Mouse (Mus musculus): ENCODE data around the gene Otud7a.
"Not testable (repeated sequence)": the region's sequence is repeated elsewhere in the genome, so short reads cannot be mapped to it uniquely, and the experiment has no call there.

Gene Otud7a

DNA sequence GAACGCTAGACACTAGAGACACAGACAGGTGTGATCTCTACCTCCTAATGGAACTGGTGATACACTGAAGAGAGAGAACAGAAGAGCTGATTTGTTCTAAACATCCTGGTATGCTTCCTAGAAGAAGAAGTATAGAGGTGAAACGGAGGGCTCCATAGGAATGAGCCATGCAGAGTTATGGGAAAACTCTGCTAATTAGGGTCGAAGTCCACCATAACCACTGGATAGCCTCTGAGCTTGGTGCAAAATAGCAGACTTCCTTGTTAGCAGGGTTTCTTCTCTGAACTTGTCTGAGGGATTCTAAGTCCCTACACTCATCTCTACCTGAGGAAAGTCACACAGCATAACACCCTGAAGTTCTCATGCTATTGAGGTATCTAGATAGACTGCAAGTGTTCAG, 114.4 kb downstream of the Otud7a start:
- no peak for DNase-seq (ENCODE audit: low read depth, low spot score)

DNA sequence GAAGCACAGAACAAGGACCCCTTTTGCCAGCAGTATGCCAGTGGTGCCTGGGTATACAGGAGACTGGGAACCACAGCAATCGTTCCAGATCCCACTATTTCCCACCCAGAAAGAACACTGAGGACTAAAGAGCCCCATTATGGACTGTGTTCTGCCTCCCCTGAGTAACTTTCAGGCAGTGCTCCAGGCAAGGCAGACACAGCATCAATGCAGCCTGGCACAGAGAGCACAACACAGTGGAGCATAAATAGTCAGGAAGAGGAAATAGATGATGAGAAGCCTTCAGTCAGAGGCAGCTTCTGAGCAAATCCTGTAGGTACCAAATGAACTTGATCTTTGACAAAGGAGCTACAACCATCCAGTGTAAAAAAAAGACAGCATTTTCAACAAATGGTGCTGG, 115.1 kb downstream of the Otud7a start:
- no peak for DNase-seq (ENCODE audit: low read depth, low spot score)

DNA sequence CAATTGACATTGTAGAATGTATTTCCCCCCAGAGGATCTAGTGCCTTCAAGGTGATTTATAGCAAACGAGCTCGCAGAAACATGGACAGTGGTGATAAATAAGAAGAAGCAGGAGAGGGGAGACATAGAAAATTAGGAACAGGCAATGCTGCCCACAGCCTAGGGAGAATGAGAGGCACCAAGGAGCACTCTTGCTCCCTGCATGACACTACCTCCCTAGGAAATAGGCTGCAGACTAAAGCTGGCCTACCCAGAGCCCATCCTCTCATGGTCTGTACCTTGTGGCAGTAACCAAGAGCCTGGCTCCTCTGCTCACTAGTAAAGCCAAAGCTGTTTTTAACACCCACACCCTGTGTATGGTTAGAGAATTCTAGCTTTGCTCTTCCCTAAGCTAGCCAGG, 138.8 kb downstream of the Otud7a start:
- DNase-seq (ENCODE audit: low read depth, low spot score), result no peak

DNA sequence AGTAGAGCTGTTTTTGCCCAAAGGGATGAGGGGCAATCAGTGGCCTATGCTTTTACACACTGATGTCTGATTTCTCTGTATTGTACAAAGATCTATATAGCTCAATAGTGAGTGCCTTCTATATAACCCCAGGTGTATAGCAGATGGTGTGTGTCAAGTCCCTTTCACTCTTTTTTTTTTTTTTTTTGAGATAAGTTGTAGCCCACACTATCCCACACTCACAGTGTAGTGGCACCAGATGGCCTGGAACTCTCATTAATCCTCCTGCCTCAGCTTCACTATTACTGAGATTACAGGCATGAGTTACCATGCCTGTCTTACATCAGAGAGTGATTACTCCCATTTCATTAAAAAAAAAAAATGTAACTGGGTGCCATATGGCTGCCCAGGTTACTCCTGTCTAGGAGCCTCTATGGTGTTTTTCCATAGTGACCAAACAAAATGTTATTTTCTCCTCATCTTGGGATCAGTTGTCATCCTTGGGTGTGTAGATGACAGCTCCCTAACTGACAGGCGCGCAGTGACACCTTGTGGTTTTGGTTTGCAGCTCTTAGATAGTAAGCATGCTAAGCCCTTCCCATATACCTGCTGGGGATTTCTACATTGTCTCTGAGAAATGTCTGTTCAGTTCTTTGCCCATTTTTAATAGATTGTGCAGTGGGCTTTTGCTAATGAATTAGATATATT, 141.8 kb downstream of the Otud7a start:
- DNase-seq (ENCODE audit: low read depth, low spot score), result peak; percentile 45

DNA sequence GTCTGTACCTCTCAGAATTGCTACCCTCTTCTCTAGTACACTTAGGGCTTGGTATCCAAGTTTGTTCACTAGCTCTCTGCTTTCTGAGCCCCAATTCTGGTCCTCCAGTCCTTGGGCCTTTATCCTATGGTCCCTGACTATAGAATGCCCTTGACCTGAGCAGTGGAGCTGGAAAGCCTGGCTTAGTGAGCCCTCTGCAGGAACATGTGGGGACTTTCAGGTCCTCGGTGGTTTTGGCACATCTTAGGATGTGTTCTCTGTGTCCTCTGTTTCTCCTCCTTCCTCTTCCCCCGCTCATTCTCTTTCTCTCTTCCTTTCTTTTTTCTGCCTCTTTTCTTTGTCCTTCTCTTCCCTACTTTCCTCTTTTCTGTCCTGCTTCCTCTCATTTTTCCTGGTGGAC, 145.8 kb downstream of the Otud7a start:
- DNase-seq (ENCODE audit: low read depth, low spot score), result peak; percentile 25

DNA sequence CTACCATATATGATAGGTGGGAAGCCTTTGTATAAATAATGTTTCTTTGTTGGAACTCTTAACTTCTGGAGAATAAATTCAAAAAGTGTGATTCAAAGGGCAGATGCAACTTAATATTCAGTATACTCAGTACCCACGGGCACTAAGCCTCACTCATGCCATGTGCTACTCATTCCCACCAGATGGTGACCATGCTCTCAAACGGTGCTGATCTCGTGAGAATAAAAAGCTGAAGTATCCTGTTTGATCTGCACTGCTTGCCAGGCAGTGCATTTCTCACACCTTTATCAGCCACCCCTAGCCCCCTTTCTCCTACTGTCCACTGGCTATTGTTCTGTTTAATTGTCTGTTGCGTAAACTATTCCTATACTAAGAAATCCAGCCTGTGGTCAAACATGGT, 146.8 kb downstream of the Otud7a start:
- DNase-seq (ENCODE audit: low read depth, low spot score), result no peak

DNA sequence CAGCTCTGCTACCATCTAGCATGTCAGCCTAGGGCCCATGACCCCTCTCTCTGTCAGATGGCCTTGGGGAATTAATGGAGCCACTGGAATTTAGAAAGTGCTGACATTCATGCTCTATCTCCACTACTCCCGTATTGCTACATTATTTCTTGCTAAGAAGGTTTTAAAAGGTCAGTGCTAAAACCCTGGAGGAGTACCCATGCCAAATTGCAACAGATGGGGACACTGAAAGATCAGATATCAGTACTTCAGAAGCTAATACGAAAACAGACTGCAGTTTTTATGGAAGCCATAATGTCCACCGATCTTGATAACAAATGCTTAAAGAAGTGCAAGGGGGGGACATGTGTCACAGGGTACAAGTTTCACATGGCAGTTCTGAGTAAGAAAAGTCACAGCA, 147.5 kb downstream of the Otud7a start:
- DNase-seq (ENCODE audit: low read depth, low spot score), result no peak

DNA sequence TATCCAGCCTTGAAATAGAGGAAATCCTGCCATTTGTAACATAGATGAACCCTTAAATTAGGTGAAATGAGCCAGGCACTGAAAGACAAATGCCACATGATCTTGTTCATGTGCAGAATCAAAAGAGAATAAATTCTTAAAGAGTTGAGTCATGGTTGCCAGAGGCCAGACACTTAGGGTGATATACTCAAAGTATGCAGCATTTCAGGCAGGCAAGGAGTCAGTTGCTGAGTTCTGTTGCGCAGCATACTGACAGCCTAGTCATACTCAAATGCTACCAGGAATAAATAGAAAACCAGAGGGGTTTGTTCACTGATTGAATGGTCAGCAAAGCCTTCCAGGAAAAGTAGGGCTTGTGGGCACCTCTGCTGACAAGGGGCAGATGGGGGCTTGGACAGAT, 160.3 kb downstream of the Otud7a start:
- DNase-seq (ENCODE audit: low read depth, low spot score), result peak; percentile 70

DNA sequence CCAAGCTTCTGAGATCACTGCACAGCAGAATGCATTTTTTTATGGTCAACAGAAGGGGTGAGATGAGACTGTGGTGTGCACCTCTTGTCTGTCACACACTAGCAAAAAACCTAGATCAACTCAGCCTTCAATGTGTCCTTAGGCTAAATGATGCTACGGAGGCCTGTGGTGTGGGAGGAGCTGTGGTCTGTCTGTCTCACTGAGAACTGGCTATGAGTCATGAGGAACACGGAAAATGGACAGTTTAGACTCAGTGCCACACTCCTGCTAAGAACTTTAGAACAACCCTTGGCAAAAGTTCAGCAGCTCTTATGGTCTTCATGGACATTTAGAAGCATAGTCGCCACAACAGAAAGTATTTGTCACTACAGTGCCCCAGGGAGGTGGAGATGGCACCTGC, 172.5 kb downstream of the Otud7a start:
- peak; percentile 51 for DNase-seq (ENCODE audit: low read depth, low spot score)

DNA sequence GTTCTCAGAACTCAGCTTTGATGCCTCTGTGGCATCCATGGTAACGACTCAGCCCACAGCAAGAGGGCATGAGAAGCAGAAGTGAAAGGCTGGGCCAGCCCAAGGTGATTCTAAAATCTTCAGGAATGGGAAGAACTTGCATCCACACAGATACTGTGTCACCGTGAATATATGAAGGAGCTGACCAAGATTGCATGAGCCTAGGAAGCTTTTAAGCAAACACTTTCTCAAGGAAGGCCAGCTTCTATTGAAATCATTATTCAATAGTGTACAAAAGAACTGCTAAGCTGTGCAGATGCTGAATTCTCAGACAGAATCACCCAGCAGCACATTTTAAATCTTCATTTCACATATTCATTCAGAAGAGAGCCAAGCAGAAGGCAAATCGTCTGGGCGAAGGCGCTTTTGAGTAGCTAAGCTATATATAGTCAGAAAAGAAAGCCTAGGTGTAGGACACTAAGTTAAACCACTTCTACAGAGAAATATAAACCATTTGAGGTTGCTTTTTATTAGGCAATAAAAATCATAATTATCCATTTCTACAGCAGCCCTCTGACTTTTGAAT, 176.3 kb downstream of the Otud7a start:
- no peak for DNase-seq (ENCODE audit: low read depth, low spot score)

DNA sequence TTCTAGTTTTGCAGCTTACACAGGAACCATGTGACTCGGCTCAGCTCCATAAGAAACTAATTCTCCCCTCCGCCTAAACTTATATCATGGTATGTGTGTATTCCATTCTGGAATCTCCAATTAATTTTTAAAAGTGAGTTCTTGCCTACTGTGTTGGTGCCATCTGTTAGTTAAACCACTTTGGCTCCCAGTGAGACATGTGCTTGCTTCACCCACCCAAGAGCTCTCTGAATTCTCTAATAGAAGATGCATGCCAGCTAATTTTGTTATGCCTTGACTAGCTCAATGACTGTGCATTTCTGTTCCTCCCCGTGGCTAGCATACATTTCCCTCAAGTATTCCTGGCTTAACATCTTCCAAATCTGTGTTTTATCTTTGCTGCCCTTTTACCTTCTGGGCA, 193.1 kb downstream of the Otud7a start:
- DNase-seq (ENCODE audit: low read depth, low spot score), result no peak

DNA sequence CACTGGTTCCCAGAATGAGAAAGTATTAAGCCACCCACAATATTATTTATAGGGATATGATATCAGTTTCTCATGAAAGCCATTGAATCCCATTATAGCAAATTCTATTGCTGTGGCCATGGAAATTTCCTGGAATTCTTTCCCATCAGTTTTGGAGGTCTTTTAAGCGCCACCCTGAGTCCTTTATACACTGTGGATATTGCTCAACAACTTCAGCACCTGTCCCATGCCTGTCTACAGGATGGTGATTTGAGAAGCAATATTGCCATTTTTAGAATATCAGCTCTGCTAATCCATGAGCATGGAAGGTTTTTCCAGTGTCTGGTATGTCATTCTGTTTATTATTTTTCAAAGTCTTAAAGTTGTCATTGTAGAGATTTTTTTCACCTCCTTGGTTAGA, 199.5 kb downstream of the Otud7a start:
- DNase-seq (ENCODE audit: low read depth, low spot score), result no peak

DNA sequence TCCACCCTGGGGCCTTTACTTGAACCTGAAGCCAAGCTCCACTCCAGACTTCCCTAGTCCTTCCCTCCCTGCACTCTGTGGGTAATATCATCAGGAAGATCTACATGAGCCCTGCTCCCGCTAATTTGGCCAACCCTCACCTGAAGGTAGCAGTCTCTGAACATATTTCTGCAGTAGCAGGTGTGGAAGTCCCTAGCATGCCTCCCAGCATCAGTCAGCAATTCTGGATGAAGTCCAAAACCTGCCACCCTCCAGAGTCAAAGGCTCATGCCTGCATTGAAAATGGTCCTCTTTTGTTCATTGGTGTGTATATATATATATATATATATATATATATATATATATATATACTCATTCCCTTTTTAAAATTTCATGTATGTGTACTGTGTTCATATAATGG, 202.6 kb downstream of the Otud7a start:
- DNase-seq (ENCODE audit: low read depth, low spot score), result no peak

DNA sequence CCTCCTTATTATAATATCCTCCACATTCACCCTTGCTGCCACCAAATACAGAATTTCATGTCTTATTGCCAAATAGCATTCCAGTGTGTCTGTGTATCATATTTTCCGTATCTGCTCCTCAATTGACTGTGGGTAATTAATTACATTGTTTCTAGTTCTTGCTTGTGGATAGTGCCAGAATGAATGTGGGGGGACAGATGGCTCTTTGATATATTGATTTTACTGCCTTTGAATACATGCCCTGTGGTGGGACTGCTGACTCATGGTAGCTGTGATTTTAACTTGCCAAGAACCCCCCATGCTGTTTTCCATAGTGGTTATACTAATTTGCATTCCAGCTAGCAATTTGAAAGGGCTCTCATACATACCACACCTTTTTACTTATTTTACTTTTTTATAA, 215.7 kb downstream of the Otud7a start:
- no peak for DNase-seq (ENCODE audit: low read depth, low spot score)

DNA sequence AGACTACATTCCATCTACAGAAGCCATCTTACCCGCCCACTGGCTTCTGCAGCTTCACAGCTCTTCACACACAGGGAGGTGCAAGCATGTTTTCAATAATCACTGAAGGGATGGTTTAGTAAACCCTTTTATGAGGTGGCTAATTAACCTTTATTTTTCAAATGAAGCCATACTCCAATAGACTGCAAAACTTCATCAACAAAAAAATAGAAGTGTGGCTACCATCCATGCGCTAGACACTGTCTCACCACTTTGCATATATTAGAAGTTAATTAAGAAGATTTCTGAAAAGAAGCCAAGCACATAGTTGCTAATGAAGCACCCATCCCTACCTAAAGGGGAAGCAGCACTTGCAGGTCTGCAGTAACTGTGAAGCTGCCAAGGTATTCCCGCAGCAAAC, 218.2 kb downstream of the Otud7a start:
- peak; percentile 6 for DNase-seq (ENCODE audit: low read depth, low spot score)

DNA sequence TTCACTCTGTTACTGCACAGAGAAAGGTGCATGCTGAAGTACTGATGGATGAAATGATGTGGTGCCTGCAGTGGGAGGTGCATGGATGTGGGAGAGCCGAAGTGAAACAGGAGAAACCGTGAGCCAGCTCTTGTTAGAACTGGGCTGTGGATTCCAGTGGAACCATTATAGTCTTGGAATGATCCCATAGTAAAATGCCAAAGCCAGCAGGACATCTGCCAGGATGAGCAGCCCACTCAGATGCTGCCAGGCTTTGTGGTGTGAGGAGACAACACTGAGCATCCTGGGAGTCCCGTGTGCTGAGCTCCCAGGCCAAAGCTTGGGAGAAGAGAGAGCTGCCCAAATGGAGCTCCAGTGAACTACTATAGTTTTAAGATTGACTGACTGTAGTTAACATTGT, 220.9 kb downstream of the Otud7a start:
- no peak for DNase-seq (ENCODE audit: low read depth, low spot score)

DNA sequence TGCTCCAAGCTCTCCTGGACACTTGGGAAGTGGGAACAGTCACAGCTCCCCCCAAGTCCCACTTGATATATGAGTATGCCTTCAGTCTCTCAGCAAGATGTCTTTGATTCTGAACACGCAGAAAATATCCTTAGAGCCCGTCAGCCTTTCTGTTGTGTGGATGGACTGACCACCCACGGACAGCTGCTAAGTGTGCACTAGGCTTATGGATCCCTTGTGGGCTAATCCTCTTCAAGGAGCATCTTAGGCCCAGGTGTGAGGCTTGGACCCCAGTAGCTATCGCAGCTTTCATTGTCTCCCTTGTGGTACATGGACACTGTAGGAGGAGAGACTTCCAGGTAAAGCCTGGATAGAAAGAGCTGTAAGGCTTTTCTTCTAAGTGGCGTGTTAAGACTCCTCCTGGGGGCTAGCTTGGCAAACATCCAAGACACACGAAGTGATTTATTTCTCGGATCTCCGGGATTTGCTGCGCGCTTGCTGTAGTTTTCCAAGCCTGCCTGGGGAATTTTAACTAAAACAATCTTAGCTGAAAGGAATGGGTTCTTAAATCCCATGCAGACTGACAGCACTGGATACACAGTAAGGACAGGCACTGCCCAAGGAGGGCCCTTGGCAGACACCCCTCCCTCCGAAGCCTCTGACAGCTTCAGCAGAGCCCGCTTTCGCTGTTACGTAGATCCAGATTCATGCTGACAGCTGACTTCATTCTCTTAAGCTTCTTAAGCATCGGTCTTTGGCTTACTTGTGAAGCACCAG, 223.6 kb downstream of the Otud7a start:
- DNase-seq (ENCODE audit: low read depth, low spot score), result no peak

DNA sequence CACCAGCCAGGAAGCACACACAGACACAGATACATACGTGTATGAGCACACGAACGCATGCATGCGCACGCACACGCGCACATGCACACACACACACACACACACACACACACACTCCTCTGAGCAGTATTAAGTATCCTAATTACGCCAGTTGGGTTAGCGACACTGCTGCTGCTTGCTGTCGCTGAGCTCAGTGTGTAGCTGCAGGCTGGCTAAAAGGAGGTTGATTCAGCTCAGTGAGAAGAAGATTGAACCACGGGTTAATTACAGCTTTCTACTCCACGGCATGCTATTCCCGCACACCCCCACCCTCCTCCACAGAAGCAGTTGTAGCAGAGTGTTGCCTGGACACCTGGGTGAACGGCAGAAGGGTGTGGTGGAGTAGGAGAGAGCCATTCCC, 224.4 kb downstream of the Otud7a start:
- DNase-seq (ENCODE audit: low read depth, low spot score), result no peak

DNA sequence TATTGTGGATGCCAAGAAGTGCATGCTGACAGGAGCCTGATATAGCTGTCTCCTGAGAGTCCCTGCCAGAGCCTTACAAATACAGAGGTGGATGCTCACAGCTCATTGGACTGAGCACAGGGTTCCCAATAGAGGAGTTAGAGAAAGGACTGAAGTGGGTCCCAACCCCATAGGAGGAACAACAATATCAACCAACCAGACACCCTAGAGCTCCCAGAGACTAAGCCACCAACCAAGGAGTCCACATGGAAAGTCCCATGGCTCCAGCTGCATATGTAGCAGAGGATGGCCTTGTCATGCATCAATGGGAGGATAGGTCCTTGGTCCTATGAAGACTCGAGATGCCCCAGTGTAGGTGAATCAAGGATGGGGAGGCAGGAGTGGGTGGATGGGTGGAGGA, 226.4 kb downstream of the Otud7a start:
- not testable (repeated sequence) for DNase-seq (ENCODE audit: low read depth, low spot score)

DNA sequence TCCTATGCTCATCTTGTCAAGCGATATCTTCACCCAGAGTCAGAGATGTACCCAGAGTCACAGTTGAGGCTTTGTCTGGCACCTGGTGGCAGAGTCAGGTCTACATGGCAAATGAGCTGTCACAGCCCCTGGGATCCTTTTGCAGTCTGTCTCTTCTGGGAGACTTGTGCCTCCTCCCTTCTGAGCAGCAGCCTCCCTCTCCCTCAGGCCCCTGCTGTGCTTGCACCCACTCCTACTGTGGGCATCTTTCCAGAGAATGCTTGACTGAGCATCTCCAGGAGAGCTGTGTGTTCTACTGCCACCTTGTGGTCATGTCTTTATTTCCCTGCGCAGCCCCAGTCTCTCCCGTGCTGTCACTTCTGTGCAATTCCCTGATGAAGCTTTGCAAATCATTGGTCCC, 227.4 kb downstream of the Otud7a start:
- DNase-seq (ENCODE audit: low read depth, low spot score), result peak; percentile 76

DNA sequence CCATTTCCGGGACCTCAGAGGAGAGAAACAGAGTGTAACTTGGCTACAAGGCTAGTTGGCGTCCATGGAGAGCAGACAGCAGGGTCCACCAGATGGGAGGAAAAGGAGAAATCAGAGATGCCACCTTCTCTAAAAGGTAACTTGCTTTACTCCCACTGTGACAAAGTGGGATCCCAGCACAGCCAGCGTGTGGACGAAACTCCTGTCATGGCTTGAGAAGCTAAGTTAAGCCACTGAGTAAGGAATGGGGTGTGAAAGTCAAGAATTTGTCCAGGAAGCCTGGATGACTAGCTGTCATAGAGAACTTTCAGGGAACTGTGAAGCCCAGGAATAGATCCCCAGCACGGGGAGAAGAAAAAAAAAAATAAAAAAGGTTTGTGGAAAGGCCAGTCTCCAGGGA, 232.1 kb downstream of the Otud7a start:
- no peak for DNase-seq (ENCODE audit: low read depth, low spot score)

DNA sequence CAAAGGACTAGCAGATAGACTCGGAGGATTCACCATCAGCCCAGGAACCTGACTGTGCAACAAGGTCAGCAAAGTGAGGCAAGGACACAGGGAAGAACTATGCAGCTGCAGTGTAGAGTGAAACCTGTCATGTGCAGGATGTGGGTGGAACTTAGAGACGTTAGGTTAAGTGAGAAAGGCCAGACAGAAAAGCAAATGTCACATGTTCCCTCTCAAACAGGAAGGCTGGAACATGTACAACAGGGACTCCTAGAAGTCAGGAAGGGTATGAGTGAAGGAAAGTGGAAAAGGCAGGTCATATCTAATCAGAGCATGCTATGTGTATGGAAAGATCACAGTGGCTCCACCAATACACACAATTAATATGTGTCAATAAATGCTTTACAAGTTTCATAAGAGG, 232.6 kb downstream of the Otud7a start:
- DNase-seq (ENCODE audit: low read depth, low spot score), result no peak

DNA sequence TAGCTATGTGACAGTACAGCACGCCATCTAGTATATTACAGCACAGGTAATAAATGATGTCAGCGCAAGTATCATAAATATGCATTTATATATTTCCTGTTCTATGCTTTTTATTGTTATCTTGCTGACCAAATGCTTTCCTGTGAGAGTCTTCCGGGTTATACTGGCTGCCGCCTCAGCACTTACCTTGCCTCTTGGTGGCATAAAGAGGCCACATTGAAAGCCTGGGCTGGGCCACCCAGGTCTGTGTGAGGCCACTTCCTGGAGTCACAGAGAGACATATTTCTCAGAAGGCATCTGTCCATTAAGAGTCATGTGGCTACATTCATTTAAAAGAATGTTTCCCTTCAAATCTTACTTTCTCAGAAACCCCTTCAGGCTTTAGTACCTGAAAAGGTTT, 242.5 kb downstream of the Otud7a start:
- DNase-seq (ENCODE audit: low read depth, low spot score), result no peak
